Mouse (Mus musculus) thymus, postnatal 25 days (tissue): ENCODE measurements around the gene Zfp729a.
A peak's percentile ranks its signal among the peaks of the same experiment; 100 is the strongest.
"Not testable (repeated sequence)": the region's sequence is repeated elsewhere in the genome, so short reads cannot be mapped to it uniquely, and the experiment has no call there.

Source experiments
- DNase-seq: peaks from one replicate; pipeline ENCODE4 v3.0.0; 2022

Gene Zfp729a

GRCm38 (mm10) chr13:67637294-67638007 is at the start of gene Zfp729a, which contains the start of gene Gm49345:
TSS of gene Zfp729a (minus strand) at chr13:67637791.
TSS of gene Gm49345 (minus strand) at chr13:67637769.
- peak; percentile 81 for DNase-seq

- DNase-seq: no peak
Measured at GRCm38 (mm10) chr13:67686971-67687370, 49.4 kb upstream of the Zfp729a start, which contains the start of gene Zfp738. TSS of gene Zfp738 (minus strand) at chr13:67687071.

- DNase-seq: not testable (repeated sequence)
Measured at GRCm38 (mm10) chr13:67683841-67684240, 46.2 kb upstream of the Zfp729a start.

- DNase-seq: peak; percentile 79
Measured at GRCm38 (mm10) chr13:67682959-67683735, 45.6 kb upstream of the Zfp729a start.

DNA sequence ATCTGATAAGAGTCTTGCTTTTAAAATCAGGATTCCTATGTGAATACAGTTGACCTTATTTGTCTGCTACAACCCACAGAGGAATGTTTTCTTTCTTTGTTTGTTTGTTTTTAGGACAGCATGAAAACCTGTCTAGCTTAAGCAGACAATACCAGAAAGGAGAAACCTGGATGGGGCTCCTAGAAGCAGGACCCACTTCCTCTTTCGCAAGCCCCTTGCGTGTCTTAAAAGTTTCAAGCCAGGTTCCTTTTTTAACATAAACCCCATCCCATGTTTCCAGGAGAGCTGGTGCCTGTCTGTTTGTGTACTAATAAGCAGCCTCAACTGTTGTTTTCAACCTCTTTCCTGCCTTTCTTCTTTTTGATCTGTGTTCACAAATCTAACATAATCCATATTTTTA is 37.3 kb upstream of the Zfp729a start:
- no peak for DNase-seq

GRCm38 (mm10) chr13:67652496-67652895 is 14.9 kb upstream of the Zfp729a start:
- no peak for DNase-seq

DNA sequence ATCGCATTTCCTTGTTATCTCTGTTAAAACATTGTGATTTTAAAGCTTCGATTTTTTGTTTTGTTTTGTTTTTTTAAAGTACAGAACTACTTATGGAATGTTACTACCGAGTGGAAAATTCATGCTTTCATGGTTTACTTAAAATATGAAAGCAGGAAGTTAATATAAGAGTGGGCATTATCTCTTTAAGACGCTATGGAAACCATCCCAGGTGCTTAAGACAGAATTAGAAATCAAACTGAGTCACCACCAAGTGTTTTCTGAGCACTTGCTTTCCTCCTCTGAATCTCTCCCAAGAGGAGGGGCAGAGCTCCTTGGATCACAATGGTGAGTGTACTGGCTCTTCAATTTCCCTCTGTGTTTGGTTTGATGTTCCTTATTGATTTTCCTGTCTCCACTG is 27.5 kb downstream of the Zfp729a start:
- DNase-seq: no peak

DNA sequence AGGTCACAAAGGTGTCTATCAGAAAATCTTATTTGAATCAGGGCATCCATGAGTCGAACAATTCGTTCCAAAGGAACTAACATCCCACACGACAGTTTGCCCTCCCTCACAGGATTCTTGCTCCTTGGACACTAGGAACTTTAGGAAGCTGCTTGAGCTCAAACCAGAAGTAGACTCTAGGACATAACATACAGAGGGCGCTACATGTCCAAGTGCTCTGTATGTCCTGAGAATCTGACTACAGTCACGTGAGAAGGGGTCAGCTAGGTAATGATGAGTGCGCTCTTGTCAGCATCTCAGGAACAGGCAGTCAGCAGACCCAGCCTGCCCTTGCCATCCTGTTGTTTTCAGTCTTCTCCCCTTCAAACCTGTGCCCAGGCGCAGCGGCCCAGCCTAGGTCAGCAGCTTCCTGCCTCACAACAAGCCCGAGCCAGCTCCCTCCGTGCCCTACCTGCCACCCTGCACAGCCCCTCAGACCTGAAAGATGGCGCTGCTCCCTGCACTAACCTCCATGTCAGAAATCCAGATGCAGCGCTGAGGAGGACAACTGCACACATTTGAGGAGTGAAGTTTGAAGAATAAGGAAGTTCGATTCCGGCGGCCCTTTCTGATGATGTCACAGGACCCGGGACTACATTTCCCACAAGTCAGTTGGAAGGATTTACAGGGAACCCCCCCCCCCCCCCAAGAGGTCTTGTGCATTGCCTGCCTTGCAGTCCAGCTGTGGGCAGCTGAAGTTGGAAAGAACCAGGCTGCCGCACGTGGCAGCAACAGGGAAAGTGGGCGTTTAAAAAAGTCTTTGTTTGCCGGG is 28.3 kb downstream of the Zfp729a start, which contains the start of gene Zfp729b:
TSS of gene Zfp729b (minus strand) at position 642 of the 811 bp plus-strand sequence.
- peak; percentile 91 for DNase-seq

DNA sequence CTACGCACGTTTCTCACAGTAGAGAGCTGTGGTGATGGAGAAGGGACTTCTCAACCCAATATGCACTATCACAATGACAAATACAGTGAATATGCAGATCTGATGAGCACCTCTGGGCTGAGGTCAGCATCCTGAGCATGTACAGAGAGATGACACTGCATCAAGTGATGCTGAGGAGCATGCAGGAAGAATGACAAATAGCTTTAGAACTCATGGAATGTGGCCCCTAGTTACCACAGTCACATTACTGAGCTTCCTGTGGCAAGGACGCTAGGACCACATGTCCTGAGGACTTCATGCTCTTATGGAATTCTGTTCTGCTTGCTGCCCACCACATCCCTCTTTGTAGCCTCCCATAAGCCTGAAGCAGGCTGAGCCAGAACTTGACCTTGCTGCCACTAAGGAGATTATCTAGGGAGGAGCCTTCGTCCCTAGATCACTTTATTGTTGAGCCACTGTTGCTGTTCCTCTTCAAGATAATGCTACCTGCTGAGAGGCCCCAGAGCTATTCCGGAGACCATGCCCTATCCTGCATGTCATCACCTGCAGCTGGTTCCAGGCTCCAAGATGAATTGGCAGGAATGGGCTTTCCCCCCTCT is 64.9 kb downstream of the Zfp729a start:
- DNase-seq: no peak
